Mouse (Mus musculus) kidney, adult 2 months (tissue): ENCODE results near the gene Tlcd2.
A peak's percentile ranks its signal among the peaks of the same experiment; 100 is the strongest.

Experiments used
- CTCF ChIP-seq: fragments of 200-500 bp; conservative IDR thresholded peaks from 2 replicates; pipeline ENCODE4 v1.5.1; 2011; ENCODE audit warnings: low read depth, mild to moderate bottlenecking, control low read depth, low read length, moderate library complexity, mixed read lengths; ENCODE audit not compliant: insufficient read depth, insufficient read length
- POLR2A ChIP-seq: fragments of 200-500 bp; IDR thresholded peaks from one replicate; pipeline ENCODE4 v1.6.1; 2011; ENCODE audit warnings: low read depth, low read length, control low read depth

DNA sequence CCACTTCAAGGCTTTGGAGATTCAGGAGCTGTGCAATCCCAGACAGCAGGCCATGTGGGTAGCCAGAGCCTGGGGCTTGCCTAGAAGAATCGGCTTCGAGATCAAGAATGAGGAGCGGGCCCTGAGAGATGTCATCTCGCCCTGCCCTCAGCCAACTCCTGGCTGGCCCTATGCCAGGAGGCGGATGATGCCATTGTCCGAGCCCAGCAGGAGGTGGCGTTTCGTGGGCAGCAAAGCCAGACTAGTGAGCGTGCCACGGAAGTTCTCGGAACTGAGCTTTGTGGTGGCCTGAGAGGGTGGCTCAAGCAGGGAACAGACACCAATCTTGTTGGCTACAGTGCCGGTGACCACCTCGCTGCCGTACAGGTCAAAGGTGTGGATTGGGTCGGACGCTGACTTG is 19.9 kb upstream of the Tlcd2 start:
- TF ChIP-seq CTCF = 0 out of 2 replicates have a peak, but pooled peaks have one; percentile 9
- TF ChIP-seq POLR2A = no peak
